Mouse (Mus musculus) cerebellum, adult 2 months (tissue): Measurements from ENCODE around the gene Gtsf1l.

Experiments used
- CTCF ChIP-seq: fragments of 200-500 bp; IDR thresholded peaks from 2 replicates; pipeline ENCODE4 v1.5.1; 2011; ENCODE audit warnings: low read depth, mild to moderate bottlenecking, control low read depth, low read length, moderate library complexity, borderline replicate concordance; ENCODE audit not compliant: insufficient read depth
- POLR2A ChIP-seq: fragments of 200-500 bp; IDR thresholded peaks from 2 replicates; pipeline ENCODE4 v1.6.1; 2011; ENCODE audit warnings: low read length, control low read depth, borderline replicate concordance; ENCODE audit not compliant: insufficient read depth

DNA sequence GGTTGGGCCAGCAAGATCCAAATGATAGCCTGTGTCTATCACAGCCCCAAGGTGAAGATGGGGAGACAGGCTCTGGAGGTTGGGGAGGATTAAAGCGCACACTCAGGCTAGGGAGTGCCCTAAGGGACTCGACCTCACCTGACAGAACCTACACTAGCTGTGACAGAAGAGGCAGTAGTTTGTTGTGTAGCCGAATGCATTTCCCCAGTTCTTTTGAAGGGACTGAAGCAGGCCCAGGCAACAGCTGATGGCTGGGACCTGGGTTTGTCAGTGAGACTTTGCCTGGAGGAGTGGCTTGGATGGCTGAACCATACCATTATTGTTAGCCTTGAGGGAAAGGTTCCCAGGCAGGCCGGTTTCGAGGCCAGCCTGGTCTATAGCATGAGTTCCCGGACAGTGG is 2.6 kb downstream of the Gtsf1l start:
- TF ChIP-seq CTCF, result no peak
- no peak for TF ChIP-seq POLR2A
